Mouse (Mus musculus): ENCODE data around the gene Tanc2. TPM values are rescaled to one million over a fixed set of nuclear protein-coding genes. Genes with fewer than 3 reads are reported as not detected.

Tanc2 gene
- polyA plus RNA-seq, 1 experiment from 2014 or later = 12.7 TPM

- no peaks in the 10 kb centered on the region for H3K27me3 ChIP-seq
- CTCF ChIA-PET = interaction anchor here (1.4 kb wide), 1 partner anchor 24 kb away, joined by 5 read pairs; no protein-coding TSS in a partner anchor
- in situ Hi-C loops (cut with MboI; ENCODE audit: low pct_unique_long_range_greater_than_20kb) = no loop called here
- DNase-seq (ENCODE audit: low read depth, low spot score) = no peak
- peak; percentile 51 for ATAC-seq
- TF ChIP-seq CTCF (IDR thresholded peaks at IDR 0.05) = no peak
- POLR2A ChIA-PET = interaction anchor here (0.5 to 0.6 kb wide), 2 partner anchors 28 to 364 kb away, joined by 3 to 4 read pairs; no protein-coding TSS in a partner anchor
Observed at GRCm38 (mm10) chr11:105951601-105952044, 361.8 kb downstream of the Tanc2 start.

- in situ Hi-C loops (cut with MboI; ENCODE audit: low pct_unique_long_range_greater_than_20kb) = no loop called here
- no peak for TF ChIP-seq CTCF (IDR thresholded peaks at IDR 0.05)
- ChIA-PET POLR2A (no interaction called here), CTCF (no interaction called here)
- H3K27me3 ChIP-seq = no peaks in the 10 kb centered on the region
- ATAC-seq = no peak
- no peak for DNase-seq (ENCODE audit: low read depth, low spot score)
Observed at GRCm38 (mm10) chr11:105952111-105952510, 362.3 kb downstream of the Tanc2 start.

- H3K27me3 ChIP-seq = no peaks in the 10 kb centered on the region
- ChIA-PET POLR2A (no interaction called here), CTCF (interaction anchor here (1.0 to 1.1 kb wide), 2 partner anchors 8 to 26 kb away, joined by 3 read pairs; no protein-coding TSS in a partner anchor)
- DNase-seq (ENCODE audit: low read depth, low spot score) = no peak
- no peak for TF ChIP-seq CTCF (IDR thresholded peaks at IDR 0.05)
- in situ Hi-C loops (cut with MboI; ENCODE audit: low pct_unique_long_range_greater_than_20kb) = no loop called here
- ATAC-seq = no peak
Observed at GRCm38 (mm10) chr11:105952911-105953386, 363.2 kb downstream of the Tanc2 start, which contains the start of gene Cyb561. TSS of gene Cyb561 (minus strand) at chr11:105953336.

- CTCF ChIA-PET = interaction anchor here (1.0 to 1.1 kb wide), 2 partner anchors 9 to 26 kb away, joined by 3 read pairs; no protein-coding TSS in a partner anchor
- ATAC-seq = peak; percentile 68
- TF ChIP-seq CTCF (IDR thresholded peaks at IDR 0.05) = no peak
- no peaks in the 10 kb centered on the region for H3K27me3 ChIP-seq
- peak; percentile 62 for DNase-seq (ENCODE audit: low read depth, low spot score)
- POLR2A ChIA-PET = no interaction called here
- in situ Hi-C loops (cut with MboI; ENCODE audit: low pct_unique_long_range_greater_than_20kb) = no loop called here
Observed at GRCm38 (mm10) chr11:105953402-105953801, 363.6 kb downstream of the Tanc2 start.

DNA sequence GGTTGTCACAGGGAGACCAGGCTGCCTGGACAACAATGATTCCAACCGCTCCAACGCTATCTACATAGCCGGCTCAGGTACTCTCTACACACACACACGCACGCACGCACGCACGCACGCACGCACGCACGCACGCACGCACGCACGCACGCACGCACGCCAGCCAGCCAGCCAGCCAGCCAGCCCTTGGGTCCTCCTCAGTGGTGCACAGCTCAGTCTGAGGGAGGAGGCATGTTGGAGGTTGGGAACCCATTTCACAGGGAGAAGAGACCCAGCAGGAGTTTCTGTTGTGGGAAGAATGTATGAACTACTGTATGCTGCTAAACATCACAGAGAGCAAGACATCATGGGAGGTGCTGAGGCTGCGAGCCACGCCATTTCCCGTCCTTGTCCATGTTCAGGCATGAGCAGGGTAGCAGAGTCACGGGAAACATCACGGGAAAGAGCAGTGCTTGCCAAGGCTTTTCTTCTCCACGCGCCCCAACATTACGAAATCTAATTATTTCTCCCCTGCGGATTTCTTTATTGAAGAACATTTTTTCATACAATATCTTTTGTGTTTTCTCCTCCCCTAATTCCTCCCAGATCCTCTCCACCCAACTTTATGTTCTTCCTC, 366.1 kb downstream of the Tanc2 start:
- TF ChIP-seq CTCF (IDR thresholded peaks at IDR 0.05) = no peak
- in situ Hi-C loops (cut with MboI; ENCODE audit: low pct_unique_long_range_greater_than_20kb) = no loop called here
- DNase-seq (ENCODE audit: low read depth, low spot score) = no peak

DNA sequence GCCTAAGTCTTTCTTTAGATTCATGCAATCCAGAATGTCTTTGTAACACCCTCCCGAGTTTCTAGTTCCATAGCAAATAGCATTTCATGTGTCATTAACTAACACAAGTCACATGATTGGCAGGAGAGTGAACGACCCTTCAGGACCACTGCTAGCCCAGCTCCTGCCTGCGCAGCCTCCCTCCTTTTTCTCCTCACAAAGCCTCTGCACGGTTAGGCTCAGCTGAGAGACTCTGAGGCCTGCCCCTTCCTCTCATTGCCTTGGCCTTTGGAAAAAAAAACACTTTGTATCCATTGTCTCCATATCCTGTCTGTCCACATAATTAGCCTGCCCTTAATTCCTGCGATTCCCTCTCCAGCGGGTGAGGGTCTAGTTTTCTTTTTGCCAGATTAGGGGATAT, 367.7 kb downstream of the Tanc2 start:
- TF ChIP-seq CTCF (IDR thresholded peaks at IDR 0.05) = no peak
- ChIA-PET CTCF (no interaction called here), POLR2A (no interaction called here)
- in situ Hi-C loops (cut with MboI; ENCODE audit: low pct_unique_long_range_greater_than_20kb) = no loop called here
- no peak for ATAC-seq
- no peaks in the 10 kb centered on the region for H3K27me3 ChIP-seq
- no peak for DNase-seq (ENCODE audit: low read depth, low spot score)

More for the DNA sequence above, 366.1 kb downstream of the Tanc2 start:
- ChIA-PET CTCF (no interaction called here), POLR2A (no interaction called here)
- ATAC-seq = no peak
- H3K27me3 ChIP-seq = no peaks in the 10 kb centered on the region

- ChIA-PET CTCF (no interaction called here), POLR2A (no interaction called here)
- TF ChIP-seq CTCF (IDR thresholded peaks at IDR 0.05) = no peak
- no peak for ATAC-seq
- no peak for DNase-seq (ENCODE audit: low read depth, low spot score)
- no peaks in the 10 kb centered on the region for H3K27me3 ChIP-seq
- in situ Hi-C loops (cut with MboI; ENCODE audit: low pct_unique_long_range_greater_than_20kb) = no loop called here
Observed at GRCm38 (mm10) chr11:105958566-105958965, 368.8 kb downstream of the Tanc2 start.

- DNase-seq (ENCODE audit: low read depth, low spot score) (no peak), ATAC-seq (no peak)
- ChIA-PET CTCF (interaction anchor here (1.0 to 1.7 kb wide), 2 partner anchors 9 kb away, joined by 3 to 4 read pairs; no protein-coding TSS in a partner anchor), POLR2A (no interaction called here)
- TF ChIP-seq CTCF (IDR thresholded peaks at IDR 0.05) = no peak
- in situ Hi-C loops (cut with MboI; ENCODE audit: low pct_unique_long_range_greater_than_20kb) = no loop called here
- H3K27me3 ChIP-seq = no peaks in the 10 kb centered on the region
Observed at GRCm38 (mm10) chr11:105959355-105959754, 369.6 kb downstream of the Tanc2 start.

GRCm38 (mm10) chr11:105964691-105965090, 374.9 kb downstream of the Tanc2 start:
- no peak for TF ChIP-seq CTCF (IDR thresholded peaks at IDR 0.05)
- H3K27me3 ChIP-seq = peaks cover 19% of the 10 kb centered on the region
- DNase-seq (ENCODE audit: low read depth, low spot score) (no peak), ATAC-seq (no peak)
- ChIA-PET CTCF (interaction anchor here (1.2 kb wide), 1 partner anchor 20 kb away, joined by 3 read pairs; no protein-coding TSS in a partner anchor), POLR2A (no interaction called here)
- in situ Hi-C loops (cut with MboI; ENCODE audit: low pct_unique_long_range_greater_than_20kb) = loop anchor here (5.0 kb wide), 1 partner anchor 32 kb away; no protein-coding TSS in a partner anchor

GRCm38 (mm10) chr11:105966288-105966687, 376.5 kb downstream of the Tanc2 start:
- H3K27me3 ChIP-seq = peaks cover 19% of the 10 kb centered on the region
- CTCF ChIA-PET = no interaction called here
- no peak for TF ChIP-seq CTCF (IDR thresholded peaks at IDR 0.05)
- POLR2A ChIA-PET = no interaction called here
- in situ Hi-C loops (cut with MboI; ENCODE audit: low pct_unique_long_range_greater_than_20kb) = loop anchor here (5.0 kb wide), 1 partner anchor 34 kb away; no protein-coding TSS in a partner anchor
- no peak for ATAC-seq
- no peak for DNase-seq (ENCODE audit: low read depth, low spot score)

Measured in Patski (cell line).